Mouse (Mus musculus): Measurements from ENCODE around the gene Amn1.
"Not testable (repeated sequence)": the region's sequence is repeated elsewhere in the genome, so short reads cannot be mapped to it uniquely, and the experiment has no call there.

The Amn1 gene

GRCm38 (mm10) chr6:149188041-149188924 is at the start of gene Amn1:
Amn1 (minus strand) TSS chr6:149188712.
- DNase-seq (ENCODE audit: low read depth, low spot score): peak; percentile 97

DNA sequence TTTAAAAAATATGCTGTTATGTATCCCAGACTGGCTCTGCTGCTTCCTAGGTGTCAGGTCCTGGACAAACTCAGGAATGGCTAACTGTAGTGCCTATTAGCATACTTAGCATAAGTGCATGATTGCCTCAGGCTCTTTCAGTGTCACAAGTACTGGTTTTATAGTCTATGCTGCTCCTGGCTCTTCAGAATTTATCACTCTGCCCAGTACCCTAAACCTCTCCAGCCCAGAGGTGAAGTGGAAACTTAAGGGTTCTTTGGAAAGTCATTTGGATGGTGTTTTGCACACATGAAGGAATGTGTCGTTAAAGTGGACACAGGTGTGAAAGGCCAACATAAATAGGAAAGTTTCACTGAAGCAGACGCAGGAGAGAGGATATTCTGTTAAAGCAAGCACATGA is 48.3 kb upstream of the Amn1 start:
- DNase-seq (ENCODE audit: low read depth, low spot score): no peak

- DNase-seq (ENCODE audit: low read depth, low spot score): no peak
Observed at GRCm38 (mm10) chr6:149233918-149234317, 45.4 kb upstream of the Amn1 start.

DNA sequence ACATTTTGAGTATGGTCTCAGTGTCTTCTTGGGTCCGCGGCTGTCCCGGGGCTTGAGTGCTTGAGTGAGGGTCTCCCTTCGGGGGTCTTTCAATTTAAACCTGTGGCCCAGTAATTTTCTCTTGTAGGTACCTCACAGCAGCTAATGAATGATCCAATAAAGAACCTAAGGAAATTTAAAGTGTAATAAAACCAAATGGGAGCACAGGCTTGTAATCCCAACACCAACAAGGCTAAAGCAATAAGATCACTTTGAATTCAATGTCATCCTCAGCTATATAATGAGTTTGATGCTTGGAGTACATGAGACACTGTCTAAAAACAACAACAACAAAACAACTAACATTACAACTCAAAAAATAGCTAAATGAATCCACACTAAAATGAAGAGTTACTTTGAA is 36.2 kb upstream of the Amn1 start:
- no peak for DNase-seq (ENCODE audit: low read depth, low spot score)

- no peak for DNase-seq (ENCODE audit: low read depth, low spot score)
Observed at GRCm38 (mm10) chr6:149221296-149221695, 32.8 kb upstream of the Amn1 start.

GRCm38 (mm10) chr6:149198572-149198971 is 10.1 kb upstream of the Amn1 start:
- no peak for DNase-seq (ENCODE audit: low read depth, low spot score)

GRCm38 (mm10) chr6:149197116-149197515 is 8.6 kb upstream of the Amn1 start:
- no peak for DNase-seq (ENCODE audit: low read depth, low spot score)

- DNase-seq (ENCODE audit: low read depth, low spot score): peak; percentile 73
Observed at GRCm38 (mm10) chr6:149193276-149193905, 4.9 kb upstream of the Amn1 start.

- not testable (repeated sequence) for DNase-seq (ENCODE audit: low read depth, low spot score)
Observed at GRCm38 (mm10) chr6:149191951-149192350, 3.4 kb upstream of the Amn1 start.

DNA sequence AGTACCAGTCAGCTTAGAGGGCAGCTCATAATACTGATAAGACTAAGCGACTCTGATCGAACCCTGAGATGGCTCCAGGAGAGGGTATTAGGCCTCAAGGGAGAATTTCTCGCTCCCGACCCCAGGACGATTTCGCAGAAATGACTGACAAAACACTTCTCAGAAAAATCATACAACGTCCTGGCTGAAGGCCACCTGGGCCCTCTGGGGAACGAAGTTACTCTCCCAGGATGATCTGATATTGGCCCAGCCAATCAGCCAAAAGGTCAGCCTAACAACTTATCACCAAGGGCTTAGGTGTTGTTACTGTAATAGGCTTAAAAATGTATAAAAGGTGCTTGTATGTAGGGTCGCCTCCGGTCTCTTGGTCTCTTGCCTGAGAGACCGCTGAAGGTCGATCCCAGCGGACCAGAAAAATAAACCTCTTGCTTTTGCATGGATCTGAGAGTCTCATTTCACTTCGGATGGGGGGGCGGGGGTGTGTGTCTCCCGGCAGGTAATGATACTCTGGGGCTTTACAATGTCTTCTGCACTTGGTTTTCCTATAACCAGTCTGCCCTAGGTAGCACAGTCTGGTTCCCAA is 919 bp upstream of the Amn1 start:
- DNase-seq (ENCODE audit: low read depth, low spot score): peak; percentile 2

- no peak for DNase-seq (ENCODE audit: low read depth, low spot score)
Observed at GRCm38 (mm10) chr6:149188925-149189257, 379 bp upstream of the Amn1 start.

GRCm38 (mm10) chr6:149187371-149187770 is 1.1 kb downstream of the Amn1 start:
- no peak for DNase-seq (ENCODE audit: low read depth, low spot score)

DNA sequence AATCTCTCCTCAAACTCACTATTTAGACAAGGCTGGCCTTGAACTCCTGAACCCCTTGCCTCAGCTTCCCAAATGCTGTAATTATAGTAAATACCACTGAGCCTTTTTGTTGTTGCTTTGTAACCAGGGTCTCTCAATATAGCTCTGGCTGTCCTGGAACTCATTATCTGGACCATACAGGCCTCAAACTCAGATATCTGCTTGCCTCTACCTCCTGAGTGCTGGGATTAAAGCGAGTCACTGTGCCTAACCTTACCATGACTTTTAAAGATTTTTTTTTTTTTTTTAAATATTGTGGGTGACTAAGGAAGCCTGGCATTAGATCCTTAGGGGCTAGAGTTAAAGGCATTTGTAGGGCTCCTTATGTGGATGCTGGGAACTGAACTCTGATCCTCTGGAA is 4.5 kb downstream of the Amn1 start:
- no peak for DNase-seq (ENCODE audit: low read depth, low spot score)

DNA sequence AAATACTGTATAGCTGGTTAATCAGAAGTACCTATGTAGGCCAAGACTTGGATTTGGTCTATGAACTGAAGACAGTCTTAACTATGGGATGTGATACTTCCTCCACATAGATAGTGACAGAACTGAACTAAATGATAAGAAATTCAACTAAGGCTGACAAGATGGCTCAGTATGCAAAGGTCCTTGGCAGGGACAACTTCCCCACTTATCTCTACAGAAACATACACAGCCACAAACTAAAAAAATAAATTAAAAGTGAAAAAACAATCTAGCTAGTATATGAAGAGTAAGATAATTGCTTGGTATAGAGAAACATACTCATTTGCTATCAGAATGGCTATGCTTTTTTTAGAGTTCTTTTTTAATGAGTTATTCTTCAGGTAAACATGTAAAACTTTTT is 9.4 kb downstream of the Amn1 start:
- DNase-seq (ENCODE audit: low read depth, low spot score): no peak

DNA sequence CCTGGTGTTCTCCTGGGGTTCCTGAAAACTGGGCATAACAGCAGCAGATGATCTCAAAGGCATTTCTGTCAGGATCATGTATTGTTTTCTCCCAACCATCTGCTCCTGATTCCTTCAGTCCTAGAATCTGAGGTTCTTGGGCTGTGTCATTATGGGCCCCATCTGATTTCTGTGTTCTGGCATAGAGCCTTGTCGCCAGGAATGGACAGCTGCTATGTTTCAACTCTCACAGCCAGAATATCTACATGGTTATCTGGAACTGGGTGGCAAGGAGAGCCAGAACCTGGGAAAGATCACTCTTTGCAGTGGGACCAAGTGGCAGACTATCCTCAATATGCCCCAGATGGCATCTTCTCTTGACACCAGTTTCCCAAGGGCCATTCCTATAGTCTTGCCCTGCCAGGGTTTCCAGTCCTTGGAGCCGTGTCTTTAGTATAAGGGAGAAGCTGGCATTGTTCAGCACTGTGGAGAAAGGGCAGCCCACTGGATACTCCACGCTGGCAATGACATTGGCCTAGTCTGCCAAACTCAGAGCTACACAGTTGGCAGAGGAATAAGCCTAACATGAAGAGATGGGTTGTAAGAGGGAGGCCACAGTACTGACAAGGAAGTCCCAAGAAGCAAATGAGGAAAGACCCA is 13.5 kb downstream of the Amn1 start:
- DNase-seq (ENCODE audit: low read depth, low spot score): peak; percentile 3

GRCm38 (mm10) chr6:149173831-149174625 is 14.5 kb downstream of the Amn1 start:
- no peak for DNase-seq (ENCODE audit: low read depth, low spot score)

DNA sequence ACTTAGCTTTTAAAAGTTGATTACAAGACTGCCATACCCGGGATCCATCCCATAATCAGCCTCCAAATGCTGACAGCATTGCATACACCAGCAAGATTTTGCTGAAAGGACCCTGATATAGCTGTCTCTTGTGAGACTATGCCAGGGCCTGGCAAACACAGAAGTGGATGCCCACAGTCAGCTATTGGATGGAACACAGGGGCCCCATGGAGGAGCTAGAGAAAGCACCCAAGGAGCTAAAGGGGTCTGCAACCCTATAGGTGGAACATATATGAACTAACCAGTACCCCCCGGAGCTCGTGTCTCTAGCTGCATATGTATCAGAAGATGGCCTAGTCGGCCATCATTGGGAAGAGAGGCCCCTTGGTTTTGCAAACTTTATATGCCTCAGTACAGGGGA is 18.5 kb downstream of the Amn1 start:
- DNase-seq (ENCODE audit: low read depth, low spot score): not testable (repeated sequence)

DNA sequence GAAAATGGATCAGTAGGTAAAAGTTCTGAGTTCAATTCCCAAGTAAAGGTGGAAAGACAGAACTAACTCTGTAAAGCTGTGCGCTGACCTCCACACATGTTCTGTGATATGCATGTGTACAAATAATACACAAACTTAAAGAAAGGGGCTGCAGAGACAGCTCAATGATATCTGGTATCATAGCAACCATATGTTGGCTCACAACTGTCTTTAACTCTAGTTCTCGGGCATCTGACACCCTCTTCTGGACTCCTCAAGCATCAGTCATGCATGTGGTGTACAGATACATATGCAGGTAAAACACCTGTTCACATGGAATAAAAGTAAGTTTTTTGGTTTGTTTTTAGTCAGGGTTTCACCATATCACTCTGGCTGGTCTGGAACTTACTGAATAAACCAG is 20.1 kb downstream of the Amn1 start:
- DNase-seq (ENCODE audit: low read depth, low spot score): no peak

DNA sequence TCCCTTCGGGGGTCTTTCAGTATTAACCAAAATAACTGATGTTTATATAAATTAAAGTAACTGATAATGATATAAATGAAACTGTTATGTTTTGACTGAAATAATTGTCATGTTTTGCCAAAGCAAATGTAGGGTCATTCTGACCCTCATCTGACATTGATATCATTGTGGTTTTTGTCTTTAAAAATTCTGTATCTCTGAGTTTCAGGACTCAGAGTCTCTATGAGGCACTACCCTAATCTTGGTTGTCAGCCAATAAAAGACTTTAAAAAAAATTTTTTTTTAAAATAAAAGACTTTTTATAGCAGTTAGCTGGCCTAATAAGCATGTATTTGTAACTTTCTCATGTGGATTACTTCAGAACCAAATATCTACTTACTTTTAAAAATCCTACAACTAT is 20.8 kb downstream of the Amn1 start:
- no peak for DNase-seq (ENCODE audit: low read depth, low spot score)

DNA sequence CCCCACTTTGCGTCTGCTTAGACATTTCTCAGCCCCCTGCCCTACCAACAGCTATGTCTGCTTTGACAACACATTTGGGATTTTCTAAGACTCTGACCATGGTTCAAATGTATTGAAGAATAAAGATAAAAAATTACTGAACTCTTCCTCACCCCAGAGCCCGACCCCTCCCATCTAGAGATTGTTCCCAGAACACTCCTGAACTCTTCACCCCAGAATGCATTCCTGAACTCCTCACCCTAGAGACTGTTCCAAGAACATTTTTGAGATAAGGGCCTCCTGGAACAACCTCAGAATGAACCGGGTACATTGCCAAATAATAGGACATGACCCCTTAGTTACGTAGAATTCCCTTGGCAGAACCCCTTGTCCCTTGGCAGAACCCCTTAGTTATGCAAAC is 21.5 kb downstream of the Amn1 start:
- not testable (repeated sequence) for DNase-seq (ENCODE audit: low read depth, low spot score)

DNA sequence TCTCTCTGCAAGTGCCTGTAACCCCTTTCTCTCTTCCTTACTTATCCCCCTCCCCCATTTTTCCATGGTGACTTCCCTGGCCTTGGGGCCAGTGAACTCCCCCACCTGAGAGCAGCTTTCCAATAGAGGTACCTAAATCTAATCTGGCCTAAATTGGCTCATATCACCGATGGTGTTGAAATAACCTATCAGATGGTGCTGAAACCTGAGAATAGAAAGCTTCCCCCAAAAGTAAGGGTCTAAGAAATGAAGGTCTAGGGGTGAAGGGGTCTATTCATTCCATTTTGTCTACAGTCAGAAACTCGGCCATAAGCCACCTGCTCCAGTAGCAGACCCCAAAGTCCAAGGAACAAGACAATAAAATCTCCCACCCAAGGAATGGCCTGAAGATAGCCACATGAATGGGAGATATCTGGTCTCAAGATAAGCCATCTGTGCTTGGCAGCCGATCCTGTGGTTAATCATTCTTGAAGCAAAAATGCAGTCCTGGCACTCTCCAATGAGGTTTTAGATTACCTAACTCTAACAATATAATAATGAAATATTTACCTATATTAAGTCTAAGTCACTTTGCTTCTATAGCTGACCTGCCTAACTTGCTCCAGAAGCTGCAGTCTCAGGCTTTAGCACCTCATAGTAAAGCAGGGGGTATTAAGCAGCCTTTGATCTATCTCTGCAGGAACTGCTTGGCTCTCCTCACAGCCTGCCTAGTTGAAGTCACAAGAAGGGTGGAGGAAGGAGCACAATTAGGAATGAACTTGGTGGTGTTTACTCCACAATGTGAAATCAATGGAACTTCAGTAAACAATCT is 33.3 kb downstream of the Amn1 start:
- no peak for DNase-seq (ENCODE audit: low read depth, low spot score)

Measured in skeletal muscle tissue, adult 2 months (tissue).